In the genomic region with DNA sequence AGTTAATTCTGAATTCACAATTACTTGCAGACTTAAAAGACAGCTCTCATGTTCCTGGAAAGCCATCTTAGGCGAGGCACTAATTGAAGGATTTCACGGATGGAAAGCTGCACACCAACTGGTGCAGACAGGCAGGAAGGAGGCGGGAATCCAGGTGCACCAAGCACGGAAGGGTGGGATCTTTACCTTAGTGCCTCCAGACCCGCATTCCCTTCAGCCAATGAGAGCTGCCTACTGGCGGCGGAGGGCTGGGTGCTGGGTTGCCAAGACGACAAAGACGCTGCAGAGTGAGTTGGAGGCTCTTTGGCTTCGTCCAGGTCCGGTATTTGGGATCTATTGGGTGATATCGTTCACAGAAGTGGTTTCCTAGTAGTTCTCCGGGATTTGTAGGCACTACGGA, we compare ENCODE assay signal across 12 mouse cellular contexts. TPM values are rescaled to one million over a fixed set of nuclear protein-coding genes. Genes with fewer than 3 reads are reported as not detected.
DNase-seq lines count a peak whose midpoint lies in the region; ATAC-seq and TF ChIP-seq lines count a peak whose summit lies in the region.
"Had no signal": no experiment of that assay in that cellular context is flagged by ENCODE, and none has a peak within 500 bp of the region (broad histone marks: within the 10 kb centered on the region; RNA-seq: fewer than 3 reads in every experiment).

Nme9 (plus strand) TSS at position 315 of the 400 bp plus-strand sequence.

- 10% methylated on average over 14 of the region's 14 CpGs for WGBS in heart, embryonic 16.5 days
- 11% methylated on average over 14 of the region's 14 CpGs for WGBS in hindbrain, postnatal 0 days

- peak within 1 kb of the TSS; percentile 24; the same call in 1 of the 2 replicates for H3K4me2 ChIP-seq in heart, embryonic 16.5 days (ENCODE audit: low read depth, low read length)
- H3K4me2 ChIP-seq in hindbrain, postnatal 0 days (ENCODE audit: low read depth, low read length): peak within 1 kb of the TSS; percentile 41

- H3K4me1 ChIP-seq in heart, embryonic 16.5 days (ENCODE audit: control insufficient read depth, insufficient read depth, low read length): no peaks in the 10 kb centered on the region
- no peaks in the 10 kb centered on the region for H3K4me1 ChIP-seq in hindbrain, postnatal 0 days (ENCODE audit: insufficient read depth, low read length)

- TF ChIP-seq CTCF in hindbrain, postnatal 0 days (IDR thresholded peaks at IDR 0.05; ENCODE audit: low read depth): no peak

- DNase-seq in heart, adult 18-20 months: no peak
- DNase-seq in embryo, embryonic 11 days: peak; percentile 29
- DNase-seq in hindbrain, postnatal 0 days (ENCODE audit: low spot score): peak; percentile 40
- no peak for DNase-seq in testis, postnatal 14 days (ENCODE audit: low spot score)
- no peak for DNase-seq in gastrocnemius, adult 18-20 months (ENCODE audit: low spot score)
- no peak for DNase-seq in cerebellum, postnatal 25 days

- H3K36me3 ChIP-seq in heart, embryonic 16.5 days (ENCODE audit: control insufficient read depth, insufficient read depth): no peaks in the 10 kb centered on the region
- H3K36me3 ChIP-seq in hindbrain, postnatal 0 days (ENCODE audit: insufficient read depth, low read length): no peaks in the 10 kb centered on the region

- H3K9ac ChIP-seq in heart, embryonic 16.5 days (ENCODE audit: low read length): no peak within 1 kb of the TSS
- H3K9ac ChIP-seq in hindbrain, postnatal 0 days (replicated peaks; ENCODE audit: low read length): no peak within 1 kb of the TSS

- H3K4me3 ChIP-seq in heart, embryonic 16.5 days (ENCODE audit: low read length): no peak within 1 kb of the TSS
- no peak within 1 kb of the TSS for H3K4me3 ChIP-seq in hindbrain, postnatal 0 days (ENCODE audit: low read length)

- no peak for ATAC-seq in heart, embryonic 16.5 days (replicated peaks; ENCODE audit: extremely low read depth, insufficient read depth, low FRiP score)
- peak; percentile 60 for ATAC-seq in hindbrain, postnatal 0 days
- 0 out of 2 replicates have a peak, but pooled peaks have one; percentile 32 for ATAC-seq in megakaryocyte-erythroid progenitor cell, adult 5-6 weeks (replicated peaks; ENCODE audit: low FRiP score, low TSS enrichment, poor library complexity, severe bottlenecking)

- H3K9me3 ChIP-seq in heart, embryonic 16.5 days (replicated peaks; ENCODE audit: control insufficient read depth, low read length): no peaks in the 10 kb centered on the region
- no peaks in the 10 kb centered on the region for H3K9me3 ChIP-seq in hindbrain, postnatal 0 days (ENCODE audit: low read length)

- H3K27me3 ChIP-seq in heart, embryonic 16.5 days (ENCODE audit: control insufficient read depth, insufficient read depth, low read length): peaks cover 9% of the 10 kb centered on the region; the same call in 1 of the 2 replicates
- no peaks in the 10 kb centered on the region for H3K27me3 ChIP-seq in hindbrain, postnatal 0 days (ENCODE audit: insufficient read depth, low read length)

- no peak within 1 kb of the TSS for H3K27ac ChIP-seq in heart, embryonic 16.5 days (ENCODE audit: low read length)
- H3K27ac ChIP-seq in hindbrain, postnatal 0 days: no peak within 1 kb of the TSS

RNA-seq across cellular contexts. Expression of gene Nme9, which starts in this region (rescaled TPM):
- polyA plus RNA-seq in heart, embryonic 16.5 days (2015; fragmentation: Nextera tagmentation; extraction: Ambion mirVana): 1.0 and 1.3 TPM in 2 replicates
- under 1 TPM in 1 of 2 experiments, not detected in 1; 0.85 TPM for total RNA-seq in heart, adult 18-20 months (2021)
- total RNA-seq in hindbrain, postnatal 0 days (2014; rRNA removed): 1.0 TPM in 1 of 2 replicates, not detected in the other
- 0.64 and 0.82 TPM in 2 replicates for polyA plus RNA-seq in hindbrain, postnatal 0 days (2015; fragmentation: Nextera tagmentation; extraction: Ambion mirVana)
- 0.48 TPM in 1 of 2 replicates, not detected in the other for total RNA-seq in megakaryocyte-erythroid progenitor cell, adult 5-6 weeks (2014; fragmentation: Nextera tagmentation)
- total RNA-seq in megakaryocyte-erythroid progenitor cell, adult 5-6 weeks (2017): not detected in 2 replicates
- not detected for total RNA-seq in gastrocnemius, adult 18-20 months (2021)
- total RNA-seq: adrenal gland, postnatal 36 days; CH12.LX; left cerebral cortex, postnatal 10 days had no signal
- polyA plus RNA-seq: neural tube, embryonic 11.5 days had no signal

Comparison
In these comparisons a context has a peak if more than half of its experiments do, and no peak if none do; other contexts are left out.
1. Peak in ATAC-seq in megakaryocyte-erythroid progenitor cell, adult 5-6 weeks; RNA of the gene not detected or under 1 TPM.
2. DNase-seq: peak in embryo, embryonic 11 days (single experiment) and hindbrain, postnatal 0 days (single experiment); none in heart, adult 18-20 months (0 of 2), testis, postnatal 14 days (single experiment), gastrocnemius, adult 18-20 months (single experiment) and cerebellum, postnatal 25 days (0 of 2).